Mouse (Mus musculus) heart, adult 2 months (tissue): Measurements from ENCODE around the gene Yars2.

Experiments
- CTCF ChIP-seq: fragments of 200-600 bp; IDR thresholded peaks from 2 replicates; pipeline ENCODE4 v1.8.1; 2022; ENCODE audit warnings: antibody characterized with exemption, mild to moderate bottlenecking, moderate library complexity
- POLR2A ChIP-seq: fragments of 200-500 bp; IDR thresholded peaks from 2 replicates; pipeline ENCODE4 v1.6.1; 2011; ENCODE audit warnings: mild to moderate bottlenecking, low read depth, low read length, control low read depth; ENCODE audit not compliant: insufficient read depth

DNA sequence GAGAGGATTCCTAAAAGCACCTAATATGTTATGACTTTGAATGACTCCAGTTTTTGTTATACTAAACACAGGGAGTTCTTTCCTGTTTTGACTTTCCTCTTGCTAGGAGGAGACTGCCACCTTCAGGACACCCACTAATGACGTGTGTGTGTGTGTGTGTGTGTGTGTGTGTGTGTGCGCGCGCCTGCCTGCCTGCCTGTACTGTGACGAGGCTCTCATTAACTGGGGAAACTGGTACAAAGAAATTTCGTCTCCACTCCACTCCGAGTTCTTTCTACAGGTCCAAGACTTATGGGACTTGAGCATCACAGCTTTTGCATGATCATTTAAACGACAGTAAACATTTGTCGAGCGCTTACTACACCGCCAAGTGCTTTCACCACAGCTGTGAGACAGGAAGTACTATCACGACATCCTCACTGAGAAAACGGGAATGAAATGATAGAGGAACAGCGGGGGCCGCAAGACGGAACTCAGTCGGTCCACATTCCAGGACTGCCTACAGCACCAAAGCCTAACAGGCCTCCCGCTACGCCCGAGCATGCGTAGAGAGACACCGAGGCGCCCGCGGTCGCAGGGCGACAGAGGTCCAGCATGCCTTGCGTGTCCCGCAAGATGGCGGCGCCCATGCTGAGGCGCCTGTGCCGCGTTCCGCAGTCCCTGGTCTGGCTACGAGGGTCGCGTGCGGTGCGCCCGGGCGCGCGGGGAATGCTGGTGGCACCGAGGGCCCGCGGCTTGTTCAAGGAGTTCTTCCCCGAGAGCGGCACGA lies at the start of gene Yars2:
- peak; percentile 62 for TF ChIP-seq CTCF
- TF ChIP-seq POLR2A = peak; percentile 97
